Mouse (Mus musculus) heart, adult 8-10 months (tissue): Measurements from ENCODE around the gene Fam71f2. TPM values are rescaled to one million over a fixed set of nuclear protein-coding genes. Genes with fewer than 3 reads are reported as not detected.

Experiments
- total RNA-seq, 4 experiments: library from RNA; stranded (reverse); gene quantifications; 2 replicates each; pipeline ENCODE4 v1.2.4; 2022

The Fam71f2 gene
- total RNA-seq, 4 experiments from 2014 or later, result 0.59 TPM; not detected in 3

Other genes with a start within 250 kb of the Fam71f2 start
- 1 to 10 TPM in 2 of 4 experiments, under 1 TPM in 1, not detected in 1; 0.22 to 1.8 (median 1.4) TPM for gene Lep, start 219.4 kb upstream of the Fam71f2 start, total RNA-seq
- 10 to 100 TPM; 15.1 to 19.7 (median 18.9) TPM for gene Rbm28, start 114.6 kb upstream of the Fam71f2 start, total RNA-seq
- 1 to 10 TPM; 2.2 to 3.2 (median 2.9) TPM for gene Prrt4, start 100.0 kb upstream of the Fam71f2 start, total RNA-seq
- 10 to 100 TPM; 16.5 to 24.0 (median 20.5) TPM for gene Impdh1, start 63.2 kb upstream of the Fam71f2 start, total RNA-seq
- gene Hilpda, start 7.1 kb upstream of the Fam71f2 start, total RNA-seq, result 1 to 10 TPM; 3.7 to 6.7 (median 6.1) TPM
- gene Fam71f1, start 39.5 kb downstream of the Fam71f2 start, total RNA-seq, result not detected
- 100 to 1,000 TPM; 230 to 251 (median 234) TPM for gene Calu, start 68.5 kb downstream of the Fam71f2 start, total RNA-seq
- under 1 TPM in 2 of 4 experiments, not detected in 2; 0.22 to 0.79 TPM for gene Opn1sw, start 108.9 kb downstream of the Fam71f2 start, total RNA-seq
- 1 to 10 TPM; 1.1 to 2.9 (median 2.5) TPM for gene Ccdc136, start 116.7 kb downstream of the Fam71f2 start, total RNA-seq
- 100 to 1,000 TPM; 195 to 305 (median 272) TPM for gene Flnc, start 153.7 kb downstream of the Fam71f2 start, total RNA-seq
- gene Atp6v1f, start 188.1 kb downstream of the Fam71f2 start, total RNA-seq, result 100 to 1,000 TPM; 128 to 134 (median 131) TPM
- not detected for gene Atp6v1fnb, start 191.8 kb downstream of the Fam71f2 start, total RNA-seq
- gene Kcp, start 228.4 kb downstream of the Fam71f2 start, total RNA-seq, result 1 to 10 TPM; 2.0 to 4.8 (median 2.8) TPM
- gene Irf5, start 247.0 kb downstream of the Fam71f2 start, total RNA-seq, result 1 to 10 TPM; 2.0 to 4.0 (median 2.4) TPM